Mouse (Mus musculus): Measurements from ENCODE around the gene Spice1. TPM values are rescaled to one million over a fixed set of nuclear protein-coding genes. Genes with fewer than 3 reads are reported as not detected.

The Spice1 gene
- polyA plus RNA-seq (2012; rRNA removed): 14.9 and 19.8 TPM in 2 replicates

DNA sequence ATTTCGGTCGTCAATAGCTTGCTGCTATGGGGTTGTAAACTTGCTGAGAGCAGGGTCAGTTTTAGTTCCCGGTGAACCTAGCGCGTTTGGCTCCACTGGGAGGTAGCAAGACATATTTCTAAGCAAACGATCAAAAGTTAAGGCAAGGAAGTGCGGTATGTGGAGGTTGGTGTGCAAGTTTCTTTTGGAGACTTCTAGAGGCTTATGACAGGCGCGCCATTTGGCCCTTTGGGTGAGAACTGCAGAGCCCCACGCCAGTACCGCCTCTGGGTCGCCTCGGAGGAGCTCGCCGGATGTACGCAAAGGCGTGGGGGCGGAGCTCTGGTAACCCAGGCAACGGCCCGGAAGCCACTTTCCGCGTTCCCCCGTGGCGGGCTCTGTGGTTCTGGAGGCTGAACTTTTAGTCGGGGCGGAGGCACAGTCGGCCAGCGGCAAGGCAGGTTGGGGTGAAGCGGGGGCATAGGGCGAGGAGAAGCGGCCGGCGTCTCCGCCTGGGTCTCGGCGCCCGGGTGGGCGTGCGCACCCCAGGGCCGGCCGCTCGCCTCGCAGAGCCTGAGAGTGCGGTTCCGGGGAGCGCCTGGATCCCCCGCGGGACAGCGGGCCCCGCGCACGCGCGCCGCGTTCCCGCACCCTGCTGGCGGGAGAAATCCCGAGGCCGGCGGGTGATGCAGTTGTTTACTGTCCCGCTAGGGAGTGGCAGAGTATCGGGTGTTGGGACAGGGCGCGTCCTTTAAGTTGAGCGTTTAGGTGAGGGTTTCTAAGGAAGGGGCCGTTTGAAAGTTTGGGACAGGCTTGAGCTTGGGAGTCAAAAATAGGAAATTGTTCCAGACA lies at the start of gene Spice1:
Gene Spice1, plus strand, starts transcription at position 51 of the 831 bp plus-strand sequence.
- DNase-seq: peak; percentile 93
- H3K4me3 ChIP-seq (replicated peaks; ENCODE audit: insufficient read depth, low read depth, low read length): peak within 1 kb of the TSS; percentile 82
- no peaks in the 10 kb centered on the region for H3K27me3 ChIP-seq (ENCODE audit: control insufficient read depth, insufficient read depth, low read length)
- no peaks in the 10 kb centered on the region; the same call in 1 of the 2 replicates for H3K4me1 ChIP-seq (ENCODE audit: control insufficient read depth, insufficient read depth, low read length)
- TF ChIP-seq POLR2A (IDR thresholded peaks at IDR 0.05; ENCODE audit: borderline replicate concordance, insufficient read depth, low read length) (peak; percentile 88), CTCF (IDR thresholded peaks at IDR 0.05; ENCODE audit: borderline replicate concordance, insufficient read depth, low read depth, low read length) (peak; percentile 35; the same call in 1 of the 2 replicates)
- under 1% methylated on average over 67 of the region's 67 CpGs for WGBS
- H3K27ac ChIP-seq (ENCODE audit: insufficient read depth, low read length): peak within 1 kb of the TSS; percentile 9; the same call in 1 of the 2 replicates

GRCm38 (mm10) chr16:44299438-44300093 lies 47.4 kb upstream of the Spice1 start:
- 0 out of 2 replicates have a peak overlapping the region, but pooled peaks have one; percentile 21 for H3K27ac ChIP-seq (ENCODE audit: insufficient read depth, low read length)
- H3K4me3 ChIP-seq (replicated peaks; ENCODE audit: insufficient read depth, low read depth, low read length): no peak overlapping the region
- 87% methylated on average over 20 of the region's 20 CpGs for WGBS
- no peaks in the 10 kb centered on the region for H3K27me3 ChIP-seq (ENCODE audit: control insufficient read depth, insufficient read depth, low read length)
- 0 out of 2 replicates have a peak, but pooled peaks have one; percentile 12 for TF ChIP-seq CTCF (IDR thresholded peaks at IDR 0.05; ENCODE audit: borderline replicate concordance, insufficient read depth, low read depth, low read length)
- no peak for TF ChIP-seq POLR2A (IDR thresholded peaks at IDR 0.05; ENCODE audit: borderline replicate concordance, insufficient read depth, low read length)
- DNase-seq: no peak
- peaks cover 4% of the 10 kb centered on the region; the same call in 1 of the 2 replicates for H3K4me1 ChIP-seq (ENCODE audit: control insufficient read depth, insufficient read depth, low read length)

- no peak for TF ChIP-seq CTCF (IDR thresholded peaks at IDR 0.05; ENCODE audit: borderline replicate concordance, insufficient read depth, low read depth, low read length)
- TF ChIP-seq POLR2A (IDR thresholded peaks at IDR 0.05; ENCODE audit: borderline replicate concordance, insufficient read depth, low read length): no peak
- no peaks in the 10 kb centered on the region for H3K27me3 ChIP-seq (ENCODE audit: control insufficient read depth, insufficient read depth, low read length)
- no peak overlapping the region for H3K27ac ChIP-seq (ENCODE audit: insufficient read depth, low read length)
- 79% methylated on average over 10 of the region's 10 CpGs for WGBS
- H3K4me1 ChIP-seq (ENCODE audit: control insufficient read depth, insufficient read depth, low read length): peaks cover 4% of the 10 kb centered on the region; the same call in 1 of the 2 replicates
- DNase-seq: no peak
- H3K4me3 ChIP-seq (replicated peaks; ENCODE audit: insufficient read depth, low read depth, low read length): no peak overlapping the region
These were observed 44.6 kb upstream of the Spice1 start for GRCm38 (mm10) chr16:44302126-44302892.

DNA sequence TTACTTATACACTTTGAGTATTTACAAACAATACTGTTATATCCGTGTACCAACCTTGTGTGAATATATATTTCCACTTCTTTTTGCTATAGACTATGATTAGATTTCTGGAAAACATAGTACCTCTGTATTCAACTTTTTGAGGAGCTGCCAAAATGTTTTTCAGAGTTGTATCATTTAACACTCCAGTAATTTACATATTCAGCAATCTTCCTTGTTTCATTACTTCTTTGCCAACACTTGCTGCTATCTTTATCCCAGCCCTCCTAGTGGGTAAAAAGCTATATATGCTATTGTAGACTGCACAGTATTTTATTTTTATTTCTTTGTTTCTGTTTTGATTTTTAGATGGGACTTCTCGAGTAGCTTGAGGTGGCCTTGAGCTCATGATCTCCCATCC lies 43.1 kb upstream of the Spice1 start:
- 76% methylated on average over 2 of the region's 2 CpGs for WGBS
- DNase-seq: no peak
- TF ChIP-seq POLR2A (IDR thresholded peaks at IDR 0.05; ENCODE audit: borderline replicate concordance, insufficient read depth, low read length) (no peak), CTCF (IDR thresholded peaks at IDR 0.05; ENCODE audit: borderline replicate concordance, insufficient read depth, low read depth, low read length) (no peak)
- Histone ChIP-seq H3K4me1 (ENCODE audit: control insufficient read depth, insufficient read depth, low read length) (peaks cover 4% of the 10 kb centered on the region; the same call in 1 of the 2 replicates), H3K4me3 (replicated peaks; ENCODE audit: insufficient read depth, low read depth, low read length) (no peak overlapping the region), H3K27me3 (ENCODE audit: control insufficient read depth, insufficient read depth, low read length) (no peaks in the 10 kb centered on the region), H3K27ac (ENCODE audit: insufficient read depth, low read length) (no peak overlapping the region)

GRCm38 (mm10) chr16:44305606-44306005 lies 41.3 kb upstream of the Spice1 start:
- peaks cover 5% of the 10 kb centered on the region; the same call in 1 of the 2 replicates for H3K4me1 ChIP-seq (ENCODE audit: control insufficient read depth, insufficient read depth, low read length)
- no peaks in the 10 kb centered on the region for H3K27me3 ChIP-seq (ENCODE audit: control insufficient read depth, insufficient read depth, low read length)
- 69% methylated on average over 3 of the region's 3 CpGs for WGBS
- no peak for DNase-seq
- H3K4me3 ChIP-seq (replicated peaks; ENCODE audit: insufficient read depth, low read depth, low read length): no peak overlapping the region
- no peak for TF ChIP-seq CTCF (IDR thresholded peaks at IDR 0.05; ENCODE audit: borderline replicate concordance, insufficient read depth, low read depth, low read length)
- no peak for TF ChIP-seq POLR2A (IDR thresholded peaks at IDR 0.05; ENCODE audit: borderline replicate concordance, insufficient read depth, low read length)
- H3K27ac ChIP-seq (ENCODE audit: insufficient read depth, low read length): no peak overlapping the region

DNA sequence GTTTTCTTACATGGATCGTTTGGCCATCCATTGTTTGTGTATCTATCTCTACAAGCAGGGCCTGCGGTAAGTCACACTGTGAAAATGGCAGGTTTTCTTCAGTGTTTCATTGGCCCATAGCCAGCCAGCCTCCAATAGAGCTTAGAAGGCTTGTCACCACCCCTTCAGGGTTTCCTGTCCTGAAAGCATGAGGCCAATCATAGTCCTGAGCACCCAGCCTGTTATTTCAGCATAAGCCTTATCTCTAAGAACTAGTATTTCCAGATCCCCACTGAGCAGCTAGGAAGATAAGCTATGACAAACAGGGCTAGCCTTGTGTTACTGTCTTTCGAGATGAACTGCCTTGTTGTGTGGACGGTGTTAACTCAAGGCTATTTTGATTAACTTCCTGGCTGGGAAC lies 33.5 kb upstream of the Spice1 start:
- no peak for TF ChIP-seq CTCF (IDR thresholded peaks at IDR 0.05; ENCODE audit: borderline replicate concordance, insufficient read depth, low read depth, low read length)
- no peak for TF ChIP-seq POLR2A (IDR thresholded peaks at IDR 0.05; ENCODE audit: borderline replicate concordance, insufficient read depth, low read length)
- H3K4me3 ChIP-seq (replicated peaks; ENCODE audit: insufficient read depth, low read depth, low read length): no peak overlapping the region
- no peak overlapping the region for H3K27ac ChIP-seq (ENCODE audit: insufficient read depth, low read length)
- 65% methylated on average over 4 of the region's 4 CpGs for WGBS
- H3K4me1 ChIP-seq (ENCODE audit: control insufficient read depth, insufficient read depth, low read length): peaks cover 10% of the 10 kb centered on the region; the same call in 1 of the 2 replicates
- DNase-seq: no peak
- H3K27me3 ChIP-seq (ENCODE audit: control insufficient read depth, insufficient read depth, low read length): no peaks in the 10 kb centered on the region

DNA sequence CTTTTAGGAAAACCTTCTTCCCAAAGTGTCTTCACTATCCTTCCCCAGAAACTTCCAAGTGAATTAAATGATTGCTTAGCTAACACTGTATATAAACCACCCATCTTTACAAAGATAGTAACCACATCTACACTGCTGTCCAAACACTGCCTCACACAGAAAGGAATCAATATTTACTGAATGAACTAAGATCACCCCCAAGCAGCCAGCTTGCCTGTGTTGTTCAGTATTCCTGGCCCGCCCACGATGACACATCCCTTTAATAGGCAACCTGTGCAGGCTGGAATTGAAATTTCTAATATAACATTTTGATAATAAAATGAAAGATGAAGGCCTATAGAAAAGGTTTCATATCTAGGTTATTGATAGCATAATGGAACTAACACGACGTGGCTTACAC lies 30.6 kb upstream of the Spice1 start:
- no peak overlapping the region for H3K4me3 ChIP-seq (replicated peaks; ENCODE audit: insufficient read depth, low read depth, low read length)
- WGBS: 89% methylated on average over 4 of the region's 4 CpGs
- TF ChIP-seq CTCF (IDR thresholded peaks at IDR 0.05; ENCODE audit: borderline replicate concordance, insufficient read depth, low read depth, low read length) (no peak), POLR2A (IDR thresholded peaks at IDR 0.05; ENCODE audit: borderline replicate concordance, insufficient read depth, low read length) (no peak)

More for the DNA sequence above, 30.6 kb upstream of the Spice1 start:
- Histone ChIP-seq H3K27me3 (ENCODE audit: control insufficient read depth, insufficient read depth, low read length) (no peaks in the 10 kb centered on the region), H3K4me1 (ENCODE audit: control insufficient read depth, insufficient read depth, low read length) (peaks cover 12% of the 10 kb centered on the region), H3K27ac (ENCODE audit: insufficient read depth, low read length) (no peak overlapping the region)
- no peak for DNase-seq

Data from cerebellum, adult 2 months (tissue).